Mouse (Mus musculus): ENCODE data around the gene Sept1.
A peak's percentile ranks its signal among the peaks of the same experiment; 100 is the strongest.

- TF ChIP-seq POLR2A (IDR thresholded peaks at IDR 0.05; ENCODE audit: insufficient read length, low read depth): peak; percentile 64
- TF ChIP-seq E2F4 (IDR thresholded peaks at IDR 0.05; ENCODE audit: insufficient read depth): no peak
These were observed 20.3 kb downstream of the Sept1 start for GRCm38 (mm10) chr7:127212432-127213250.

Data from myocyte (in vitro differentiated cells).